Mouse (Mus musculus) liver, adult 2 months (tissue): ENCODE measurements around the gene Ephb4.

ENCODE experiments used
- CTCF ChIP-seq: fragments of 200-500 bp; IDR thresholded peaks from 2 replicates; pipeline ENCODE4 v1.5.1; 2011; ENCODE audit warnings: low read depth, low read length, control low read depth
- POLR2A ChIP-seq: fragments of 200-500 bp; IDR thresholded peaks from 2 replicates; pipeline ENCODE4 v1.6.1; 2011; ENCODE audit warnings: low read length, control low read depth; ENCODE audit not compliant: insufficient read depth; ENCODE audit errors: extremely low read depth

- TF ChIP-seq POLR2A: no peak
- TF ChIP-seq CTCF: no peak
Observed at GRCm38 (mm10) chr5:137343412-137343811, 6.5 kb upstream of the Ephb4 start.
